Mouse (Mus musculus) frontal cortex, adult 2 months (tissue): Measurements from ENCODE around the gene Frmd6. TPM values are rescaled to one million over a fixed set of nuclear protein-coding genes. Genes with fewer than 3 reads are reported as not detected.
A peak's percentile ranks its signal among the peaks of the same experiment; 100 is the strongest.

Source experiments
- DNase-seq, 2 experiments: peaks; one replicate each; pipeline ENCODE4 v3.0.0; 2022; ENCODE audit warnings: low spot score in 1 of 2; ENCODE audit errors: extremely low spot score in 1 of 2
- polyA plus RNA-seq: library from polyadenylated mRNA; depleted of rRNA; stranded (reverse); fragments of >200 nt; gene quantifications from 2 replicates; pipeline ENCODE4 v1.2.3, GENCODE M21; 2012

Gene Frmd6
- polyA plus RNA-seq, 1 experiment, result 22.8 TPM

DNA sequence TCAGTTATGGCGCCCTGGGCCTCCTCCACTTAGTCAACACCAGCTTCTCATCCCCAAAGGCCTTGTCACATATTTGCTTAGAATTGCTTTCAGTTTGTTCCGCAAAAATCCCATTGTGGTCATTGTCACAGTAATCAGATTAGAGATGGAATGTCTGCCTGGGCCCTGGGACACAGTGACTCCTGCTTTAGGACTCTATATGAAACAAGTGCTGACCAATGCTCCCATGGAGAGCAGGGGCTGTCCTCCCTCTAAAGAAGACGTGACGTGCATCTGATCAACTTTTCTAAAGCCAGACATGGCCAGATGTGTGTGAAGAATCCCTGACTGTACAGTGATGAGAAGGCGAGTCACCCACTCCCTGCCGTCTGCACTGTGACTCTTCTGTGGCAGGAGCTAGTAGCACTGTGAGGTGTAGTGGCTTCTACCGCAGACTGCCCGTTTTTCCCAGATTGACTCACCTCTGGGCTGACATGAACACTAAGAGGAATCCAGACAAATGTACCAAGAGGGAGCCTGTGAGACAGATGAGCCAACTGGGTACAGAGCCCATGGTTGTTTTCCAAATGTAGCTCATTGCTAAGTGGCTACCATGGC is 65.7 kb downstream of the Frmd6 start:
- no peak for DNase-seq

DNA sequence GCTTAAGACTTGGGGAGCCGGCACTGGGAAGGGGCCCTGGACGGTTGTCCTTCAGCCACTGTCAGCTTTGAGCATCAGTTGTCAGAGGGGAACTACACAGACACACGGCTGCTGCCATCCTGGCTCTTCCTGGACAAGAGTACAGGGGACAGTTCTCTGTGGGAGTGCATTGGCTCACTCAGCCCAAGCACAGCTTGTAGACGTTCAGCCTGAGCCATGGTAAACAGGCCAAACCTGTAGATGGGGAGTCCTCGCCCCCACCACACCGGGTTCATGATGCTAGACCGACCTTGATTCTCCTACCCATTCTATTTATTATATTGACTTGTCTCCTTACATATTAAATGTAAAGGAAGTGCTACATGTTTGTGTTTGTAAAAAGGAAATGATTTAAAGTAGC is 70.0 kb downstream of the Frmd6 start:
- DNase-seq, result no peak

- DNase-seq, result no peak
Observed at GRCm38 (mm10) chr12:70896068-70896467, 70.8 kb downstream of the Frmd6 start.

DNA sequence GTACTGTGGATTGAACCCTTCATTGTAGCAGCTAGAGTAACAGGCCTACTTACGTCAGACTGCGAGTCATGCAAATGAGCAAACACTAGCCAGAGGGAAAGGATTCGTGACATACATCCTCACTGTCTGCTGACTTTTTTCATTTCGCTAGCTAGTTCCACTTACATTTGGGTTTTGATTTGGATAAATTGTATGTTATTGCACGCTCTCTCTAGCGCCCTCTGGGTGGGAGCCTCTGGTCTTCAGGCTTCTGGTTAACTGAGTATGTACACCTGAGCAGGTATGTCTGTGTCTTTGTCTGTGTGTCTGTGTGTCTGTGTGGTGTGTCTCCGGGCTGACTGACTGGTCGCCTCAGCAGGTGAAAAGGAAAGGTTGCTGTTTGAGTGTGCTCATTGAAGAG is 72.1 kb downstream of the Frmd6 start:
- peak in 1 of 2 experiments; percentile 48 for DNase-seq

DNA sequence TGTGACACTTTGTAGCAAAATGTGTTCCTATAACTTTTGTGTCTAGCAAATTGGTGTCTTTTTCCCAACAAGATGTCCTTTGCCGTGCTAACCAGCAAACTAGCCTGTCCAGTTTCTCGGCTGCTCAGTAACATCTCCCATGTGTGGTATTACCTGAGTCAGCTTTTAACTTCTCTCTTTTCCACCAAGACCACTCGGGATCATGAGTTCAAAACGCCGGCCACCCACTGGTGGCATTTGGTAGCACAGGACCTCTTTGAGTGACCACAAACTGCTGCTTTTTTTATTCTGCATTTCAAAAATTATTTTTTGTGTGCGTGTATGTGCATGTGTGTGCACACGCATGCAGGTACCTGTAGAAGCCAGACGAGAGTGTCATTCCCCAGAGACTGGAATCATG is 73.1 kb downstream of the Frmd6 start:
- DNase-seq, result no peak

DNA sequence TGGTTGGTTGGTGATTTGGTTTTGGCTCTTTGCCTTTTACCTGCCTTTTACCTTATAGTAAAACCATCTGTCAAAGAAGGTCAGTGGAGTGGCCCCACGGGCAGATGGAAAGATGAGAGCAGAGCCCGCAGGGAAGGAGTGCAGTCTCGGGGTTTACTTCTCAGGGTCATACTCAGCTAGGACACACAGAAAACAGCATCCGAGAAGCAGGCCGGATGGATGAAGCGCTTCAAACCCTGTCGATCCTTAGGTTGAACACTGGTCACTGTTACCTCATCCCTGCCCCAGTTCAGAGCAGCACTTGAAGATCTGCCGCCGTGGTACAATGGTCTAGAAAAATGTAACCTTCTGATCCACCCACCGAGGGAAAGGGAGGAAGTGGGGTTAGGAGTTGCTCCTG is 79.2 kb downstream of the Frmd6 start:
- no peak for DNase-seq

DNA sequence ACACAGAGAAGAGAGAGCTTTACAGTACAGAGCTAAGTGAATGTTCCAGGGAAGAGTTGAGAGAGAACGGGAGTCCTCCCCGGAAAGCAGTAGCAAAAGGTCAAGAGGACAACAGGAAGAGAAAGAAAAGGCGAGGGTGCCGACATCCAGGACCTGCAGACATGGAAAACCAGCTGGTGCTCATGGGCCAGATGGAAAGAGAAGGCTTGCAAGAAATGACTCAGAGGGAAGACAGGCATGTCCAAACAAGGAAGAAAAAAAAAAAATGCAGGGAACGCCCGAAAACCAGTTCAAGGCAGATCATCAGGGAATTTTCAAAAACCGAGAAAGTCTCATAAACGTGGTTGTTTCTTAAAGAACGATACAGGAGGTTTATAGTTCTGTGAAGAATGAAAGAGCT is 81.6 kb downstream of the Frmd6 start:
- DNase-seq, result peak in 1 of 2 experiments; percentile 48

DNA sequence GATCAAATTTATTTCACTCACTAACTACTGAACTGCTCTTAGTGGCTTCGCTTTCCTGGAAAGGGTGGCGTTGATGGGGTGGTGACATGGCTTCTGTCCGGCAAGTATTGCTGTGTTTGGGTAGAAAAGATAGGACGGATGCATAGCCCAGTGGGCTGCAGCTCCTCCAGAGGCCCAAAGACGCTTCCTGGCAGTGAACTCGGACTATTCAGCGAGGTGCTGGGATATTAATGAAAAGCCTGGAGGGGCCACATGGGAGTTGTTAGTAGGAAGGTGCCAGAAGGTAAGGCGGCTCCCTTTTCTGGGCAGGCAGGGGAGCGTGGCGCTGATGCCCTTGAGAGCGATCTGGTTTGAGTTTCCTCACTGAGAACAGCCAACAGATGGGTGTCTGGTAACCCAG is 82.3 kb downstream of the Frmd6 start:
- DNase-seq, result no peak

- peak in 1 of 2 experiments; percentile 39 for DNase-seq
Observed at GRCm38 (mm10) chr12:70908076-70908475, 82.8 kb downstream of the Frmd6 start.

- peak in 1 of 2 experiments; percentile 87 for DNase-seq
Observed at GRCm38 (mm10) chr12:70910241-70910720, 85.0 kb downstream of the Frmd6 start.

DNA sequence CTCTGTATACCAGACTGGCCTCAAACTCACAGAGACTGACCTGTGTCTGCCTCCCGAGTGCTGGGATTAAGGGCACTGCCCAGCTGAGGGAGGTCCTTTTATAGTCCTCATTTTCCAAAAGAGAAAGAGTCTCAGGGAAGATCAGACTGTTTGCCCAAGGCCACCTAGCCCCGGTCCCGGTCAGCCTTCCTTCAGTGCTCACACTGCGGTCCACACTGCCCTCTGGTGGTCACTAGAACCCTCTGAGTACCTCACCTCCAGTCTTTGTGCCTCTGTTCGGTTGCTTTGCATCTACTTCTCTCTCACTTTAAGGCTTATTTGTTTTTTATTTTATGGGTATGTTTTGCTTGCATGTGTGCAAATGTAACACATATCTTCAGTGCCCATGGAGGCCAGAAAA is 85.7 kb downstream of the Frmd6 start:
- DNase-seq, result peak in 1 of 2 experiments; percentile 91

DNA sequence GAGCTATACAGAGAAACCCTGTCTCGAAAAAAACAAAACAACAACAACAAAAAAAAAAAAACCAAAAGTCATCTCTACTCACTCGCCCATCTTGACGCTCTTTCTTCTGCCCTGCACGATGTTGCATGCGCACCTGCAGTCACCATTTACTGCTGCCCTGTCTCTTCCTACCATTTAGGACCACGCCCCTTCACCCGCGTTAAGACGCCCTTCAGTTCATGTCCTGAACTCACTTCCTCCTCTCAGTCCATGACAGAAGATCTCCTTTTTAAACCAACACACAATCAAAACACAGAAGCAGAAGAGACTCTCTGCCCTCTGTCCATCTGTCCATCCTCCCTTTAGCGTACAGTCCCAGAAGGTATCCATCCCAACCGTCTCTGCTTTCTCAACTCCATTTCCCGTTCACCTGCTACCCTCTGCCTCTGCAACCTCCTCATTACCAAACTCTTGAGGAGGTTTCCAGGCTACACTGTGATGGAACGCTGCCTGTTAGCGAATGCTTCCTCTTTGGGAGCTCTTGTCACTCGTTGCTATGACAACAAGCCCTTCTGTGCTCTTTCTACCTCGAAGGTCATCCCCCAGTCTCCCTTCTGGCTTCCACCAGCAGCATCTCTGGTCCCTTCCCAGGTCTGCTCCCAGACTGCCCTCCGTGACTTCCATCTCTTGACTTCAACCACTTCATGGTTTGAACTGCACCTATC is 86.5 kb downstream of the Frmd6 start:
- no peak for DNase-seq

DNA sequence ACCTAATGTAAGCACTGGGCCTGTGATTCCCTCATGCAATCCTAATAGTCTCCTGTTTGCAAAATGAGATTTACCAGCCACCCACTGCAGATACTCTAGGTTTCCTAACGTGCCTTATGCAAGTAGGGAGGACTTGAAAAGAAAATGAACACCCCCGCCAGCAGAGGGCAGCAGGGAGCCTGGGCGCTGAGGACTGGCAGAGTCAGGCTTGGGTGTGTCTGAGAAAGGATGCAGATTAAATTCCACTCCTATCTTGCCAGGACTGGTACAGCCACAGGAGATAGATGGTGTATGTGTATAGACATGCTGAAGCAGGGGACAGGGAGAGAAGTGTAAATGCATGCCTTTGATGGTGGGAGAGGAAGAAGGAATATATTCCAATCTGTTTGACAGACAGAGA is 88.1 kb downstream of the Frmd6 start:
- DNase-seq, result peak in 1 of 2 experiments; percentile 80

DNA sequence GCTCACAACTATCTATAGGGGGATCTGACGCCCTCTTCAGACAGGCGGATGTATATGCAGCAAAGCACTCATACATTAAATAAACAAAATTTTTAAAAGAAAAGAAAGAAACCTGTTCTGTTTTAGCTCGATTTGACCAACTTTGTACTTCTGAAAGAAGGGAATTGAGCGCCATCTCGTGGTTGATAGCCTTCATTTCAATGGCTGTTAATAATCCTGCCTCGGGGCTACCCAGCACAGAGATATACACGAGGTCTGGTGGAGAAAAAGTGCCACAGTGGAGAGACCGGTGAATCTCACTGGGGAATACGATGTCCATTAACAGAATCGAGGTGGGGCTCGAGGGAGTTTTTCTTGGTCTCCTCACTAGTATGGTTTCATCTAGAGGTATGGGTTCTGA is 89.1 kb downstream of the Frmd6 start:
- DNase-seq, result peak in 1 of 2 experiments; percentile 79

GRCm38 (mm10) chr12:70929781-70930180 is 104.5 kb downstream of the Frmd6 start:
- no peak for DNase-seq

DNA sequence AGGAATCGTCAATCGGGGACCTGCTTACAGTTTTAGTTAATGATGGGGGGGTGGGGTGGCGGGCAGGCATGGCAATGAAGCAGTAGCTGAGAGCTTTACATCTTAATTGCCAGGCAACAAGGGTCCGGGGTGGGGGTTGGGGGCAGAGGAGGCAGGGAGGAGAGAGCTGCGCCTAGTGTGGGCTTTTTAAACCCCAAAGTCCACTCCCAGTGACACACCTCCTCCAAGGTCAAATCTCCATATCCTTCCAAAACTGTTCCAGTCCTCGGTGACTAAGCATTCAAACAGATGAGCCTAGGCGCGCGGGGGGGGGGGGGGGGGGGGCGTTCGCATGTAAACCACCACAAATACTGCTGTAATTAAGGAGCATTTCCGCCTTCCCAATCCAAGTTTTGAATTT is 111.8 kb downstream of the Frmd6 start:
- DNase-seq, result peak in 1 of 2 experiments; percentile 19

GRCm38 (mm10) chr12:70937571-70938384 is 112.5 kb downstream of the Frmd6 start, which contains the start of gene Actr10:
Gene Actr10, plus strand, starts transcription at chr12:70937857.
- peak; percentile 87 to 94 for DNase-seq

DNA sequence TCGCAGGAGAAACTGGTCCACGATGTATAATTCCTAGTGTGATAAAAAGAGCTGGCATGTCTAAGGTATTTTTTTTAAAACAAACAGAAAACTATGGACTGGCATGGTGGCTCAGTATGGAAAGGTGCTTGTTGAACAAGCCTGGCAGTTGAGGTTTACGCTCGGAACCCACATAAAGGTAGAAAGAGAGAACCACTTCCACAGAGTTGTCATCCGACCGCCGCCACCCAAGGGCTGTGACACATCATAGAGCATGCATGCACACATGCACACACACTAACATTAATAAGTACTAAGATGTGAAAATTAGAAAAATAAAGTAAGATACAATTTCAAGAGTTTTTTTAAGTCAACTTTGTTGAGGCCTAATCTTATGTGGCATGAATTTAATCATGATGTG is 115.5 kb downstream of the Frmd6 start:
- no peak for DNase-seq

DNA sequence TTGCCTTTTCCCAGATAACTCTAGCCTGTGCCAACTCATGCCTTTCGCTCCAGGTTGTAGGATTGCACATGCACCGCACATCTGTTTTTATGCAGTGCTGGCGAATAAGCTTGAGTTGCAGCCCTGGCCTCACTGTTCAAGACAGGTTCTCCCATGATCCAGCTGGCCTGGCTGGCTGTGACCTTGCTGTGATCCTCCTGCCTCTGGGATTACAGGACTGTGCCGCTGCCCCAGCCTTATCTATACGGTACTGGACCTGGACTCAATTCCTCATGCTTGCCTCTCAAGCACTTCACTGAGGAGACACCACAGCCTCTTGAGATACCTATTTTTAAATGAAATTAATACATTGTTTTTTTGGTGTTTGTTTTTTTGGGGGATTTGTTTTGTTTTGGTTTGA is 118.9 kb downstream of the Frmd6 start:
- no peak for DNase-seq

GRCm38 (mm10) chr12:70946585-70947256 is 121.4 kb downstream of the Frmd6 start:
- no peak for DNase-seq
